ENCODE assay signal across 8 mouse cellular contexts in genomic region chr10:76345540-76345902, GRCm38 (mm10). TPM values are rescaled to one million over a fixed set of nuclear protein-coding genes. Genes with fewer than 3 reads are reported as not detected.
DNase-seq lines count a peak whose midpoint lies in the region; ATAC-seq and TF ChIP-seq lines count a peak whose summit lies in the region.

No protein-coding gene starts in this region.

- WGBS in lung, adult 2 months: 1% methylated on average over 12 of the region's 12 CpGs
- WGBS in embryonic facial prominence, embryonic 11.5 days: 6% methylated on average over 12 of the region's 12 CpGs
- 7% methylated on average over 12 of the region's 12 CpGs for WGBS in neural tube, embryonic 12.5 days

- peak overlapping the region; percentile 74 for H3K4me2 ChIP-seq in embryonic facial prominence, embryonic 11.5 days (ENCODE audit: low read depth, low read length)
- peak overlapping the region; percentile 75 for H3K4me2 ChIP-seq in neural tube, embryonic 12.5 days (replicated peaks)

- peak overlapping the region; percentile 90 for H3K4me3 ChIP-seq in lung, adult 2 months (replicated peaks; ENCODE audit: extremely low read depth, low read depth, low read length)
- H3K4me3 ChIP-seq in embryonic facial prominence, embryonic 11.5 days (ENCODE audit: low read depth, low read length): peak overlapping the region; percentile 73
- peak overlapping the region; percentile 84 for H3K4me3 ChIP-seq in neural tube, embryonic 12.5 days

- DNase-seq in lung, adult 2 months: no peak
- DNase-seq in lung, adult 18-20 months: no peak
- DNase-seq in embryonic facial prominence, embryonic 11.5 days (ENCODE audit: low spot score): no peak
- no peak for DNase-seq in right cerebral cortex, postnatal 36 days (ENCODE audit: low spot score in 2 of 2)
- DNase-seq in layer of hippocampus, adult 18-20 months (ENCODE audit: low spot score in 2 of 2): no peak
- no peak for DNase-seq in layer of hippocampus, postnatal 25 days (ENCODE audit: extremely low spot score in 1 of 2, low spot score in 1 of 2)

- peak overlapping the region; percentile 90 for H3K9ac ChIP-seq in embryonic facial prominence, embryonic 11.5 days (replicated peaks; ENCODE audit: low read length)
- peak overlapping the region; percentile 86 for H3K9ac ChIP-seq in neural tube, embryonic 12.5 days

- peaks cover 3% of the 10 kb centered on the region for H3K4me1 ChIP-seq in lung, adult 2 months (ENCODE audit: control insufficient read depth, insufficient read depth, low read length)
- peaks cover 3% of the 10 kb centered on the region; the same call in 1 of the 2 replicates for H3K4me1 ChIP-seq in embryonic facial prominence, embryonic 11.5 days (ENCODE audit: control insufficient read depth, insufficient read depth, low read length)
- peaks cover 13% of the 10 kb centered on the region for H3K4me1 ChIP-seq in neural tube, embryonic 12.5 days

- H3K27ac ChIP-seq in embryonic facial prominence, embryonic 11.5 days (replicated peaks; ENCODE audit: low read depth, low read length): no peak overlapping the region
- no peak overlapping the region for H3K27ac ChIP-seq in neural tube, embryonic 12.5 days

- TF ChIP-seq CTCF in lung, adult 2 months (IDR thresholded peaks at IDR 0.05; ENCODE audit: insufficient read depth, low read length): no peak

- H3K9me3 ChIP-seq in embryonic facial prominence, embryonic 11.5 days (replicated peaks; ENCODE audit: control insufficient read depth, low read length): no peaks in the 10 kb centered on the region
- no peaks in the 10 kb centered on the region for H3K9me3 ChIP-seq in neural tube, embryonic 12.5 days

- H3K27me3 ChIP-seq in embryonic facial prominence, embryonic 11.5 days (ENCODE audit: control insufficient read depth, insufficient read depth, low read length): no peaks in the 10 kb centered on the region
- no peaks in the 10 kb centered on the region for H3K27me3 ChIP-seq in neural tube, embryonic 12.5 days (replicated peaks)

- no peaks in the 10 kb centered on the region; the same call in 1 of the 2 replicates for H3K36me3 ChIP-seq in embryonic facial prominence, embryonic 11.5 days (replicated peaks; ENCODE audit: control insufficient read depth, insufficient read depth, low read depth, low read length)
- H3K36me3 ChIP-seq in neural tube, embryonic 12.5 days: peaks cover 6% of the 10 kb centered on the region

- ATAC-seq in embryonic facial prominence, embryonic 11.5 days (replicated peaks; ENCODE audit: insufficient number of reproducible peaks, low FRiP score, low TSS enrichment, low read depth): no peak
- peak; percentile 20 for ATAC-seq in inflammation-experienced regulatory T-cells, adult 6 months
- peak; percentile 7 for ATAC-seq in neural tube, embryonic 12.5 days (ENCODE audit: low FRiP score, low read depth)

- TF ChIP-seq POLR2A in lung, adult 2 months (IDR thresholded peaks at IDR 0.05; ENCODE audit: borderline replicate concordance, extremely low read depth, low read depth, low read length): no peak

RNA-seq across cellular contexts. Expression of gene Dip2a, which starts 0.4 kb away (rescaled TPM):
- polyA plus RNA-seq in lung, adult 2 months (2012; rRNA removed): 20.3 and 25.3 TPM in 2 replicates
- polyA plus RNA-seq in embryonic facial prominence, embryonic 11.5 days (2014; fragmentation: Nextera tagmentation; extraction: Ambion mirVana): 3.9 and 4.3 TPM in 2 replicates
- polyA plus RNA-seq in inflammation-experienced regulatory T-cells, adult 6 months (2017; shearing (Covaris generic)): 1 to 10 TPM; 1.4 to 2.3 (median 1.7) TPM
- 14.2 and 15.0 TPM in 2 replicates for polyA plus RNA-seq in neural tube, embryonic 12.5 days (2016; fragmentation: Nextera tagmentation; extraction: Ambion mirVana)
- total RNA-seq in layer of hippocampus, adult 18-20 months (2021): 10 to 100 TPM; 56.9 to 59.6 TPM
- 10 to 100 TPM; 55.2 to 56.6 TPM for total RNA-seq in layer of hippocampus, postnatal 25 days (2021)
